Mouse (Mus musculus) stomach, embryonic 16.5 days (tissue): ENCODE data around the gene Clstn2. TPM values are rescaled to one million over a fixed set of nuclear protein-coding genes. Genes with fewer than 3 reads are reported as not detected.

ENCODE experiments used
- ATAC-seq: fragments of 200-750 bp; cut with Nextera tagmentation; 2 replicates; pipeline ENCODE4 v1.8.0; 2017; ENCODE audit warnings: moderate number of reproducible peaks, moderate TSS enrichment; ENCODE audit not compliant: insufficient read depth, low FRiP score
- H3K27ac ChIP-seq: fragments of 300-500 bp; sonication (generic); 2 replicates; pipeline ENCODE4 v1.5.1; 2014; ENCODE audit warnings: low read length
- H3K27me3 ChIP-seq: fragments of 300-500 bp; sonication (generic); 2 replicates; pipeline ENCODE4 v1.6.1; 2014; ENCODE audit warnings: low read length, control low read depth, mixed read lengths; ENCODE audit not compliant: control insufficient read depth, insufficient read depth
- H3K36me3 ChIP-seq: fragments of 300-500 bp; sonication (generic); 2 replicates; pipeline ENCODE4 v1.6.1; 2014; ENCODE audit warnings: low read length; ENCODE audit not compliant: control insufficient read depth, insufficient read depth
- H3K4me1 ChIP-seq: fragments of 300-500 bp; sonication (generic); 2 replicates; pipeline ENCODE4 v1.6.1; 2014; ENCODE audit warnings: low read length, control low read depth, mixed read lengths; ENCODE audit not compliant: control insufficient read depth, insufficient read depth
- H3K4me2 ChIP-seq: fragments of 300-500 bp; sonication (generic); 2 replicates; pipeline ENCODE4 v1.6.1; 2014; ENCODE audit warnings: low read depth, low read length, mixed read lengths
- H3K4me3 ChIP-seq: fragments of 300-500 bp; sonication (generic); replicated peaks from 2 replicates; pipeline ENCODE4 v1.5.1; 2014; ENCODE audit warnings: mild to moderate bottlenecking, low read length
- H3K9ac ChIP-seq: fragments of 300-500 bp; sonication (generic); 2 replicates; pipeline ENCODE4 v1.6.1; 2014; ENCODE audit warnings: low read length
- H3K9me3 ChIP-seq: fragments of 300-500 bp; sonication (generic); replicated peaks from 2 replicates; pipeline ENCODE4 v1.6.1; 2016; ENCODE audit warnings: low read length, control low read depth; ENCODE audit not compliant: control insufficient read depth
- WGBS: fragments of 180-500 bp; shearing (Covaris S2); extraction: QIAGEN DNeasy Blood & Tissue Kit; methylation state at CpG from one replicate; pipeline ENCODE4 v1.1.7; 2014; 5-methylcytosine and 5-hydroxymethylcytosine counted together
- polyA plus RNA-seq: library from polyadenylated mRNA; unstranded; fragments of >200 nt; fragmentation: Nextera tagmentation; extraction: Ambion mirVana; gene quantifications from 2 replicates; pipeline ENCODE4 v1.2.1, GENCODE M21; 2015

Clstn2 gene
- polyA plus RNA-seq, 1 experiment from 2014 or later: 1.0 TPM

GRCm38 (mm10) chr9:97517006-97517405 is 516.0 kb downstream of the Clstn2 start:
- no peaks in the 10 kb centered on the region for H3K9me3 ChIP-seq
- H3K27ac ChIP-seq: no peak overlapping the region
- no peaks in the 10 kb centered on the region for H3K4me1 ChIP-seq
- H3K27me3 ChIP-seq: no peaks in the 10 kb centered on the region
- 64% methylated on average over 3 of the region's 3 CpGs for WGBS
- ATAC-seq: no peak
- no peak overlapping the region for H3K9ac ChIP-seq
- H3K36me3 ChIP-seq: no peaks in the 10 kb centered on the region
- H3K4me3 ChIP-seq: no peak overlapping the region
- no peak overlapping the region for H3K4me2 ChIP-seq

GRCm38 (mm10) chr9:97514639-97515038 is 518.3 kb downstream of the Clstn2 start:
- Histone ChIP-seq H3K27ac (no peak overlapping the region), H3K4me2 (no peak overlapping the region), H3K4me3 (no peak overlapping the region), H3K36me3 (no peaks in the 10 kb centered on the region), H3K9me3 (no peaks in the 10 kb centered on the region), H3K27me3 (no peaks in the 10 kb centered on the region), H3K4me1 (no peaks in the 10 kb centered on the region), H3K9ac (no peak overlapping the region)
- 83% methylated on average over 2 of the region's 2 CpGs for WGBS
- no peak for ATAC-seq

GRCm38 (mm10) chr9:97512282-97512850 is 520.6 kb downstream of the Clstn2 start:
- H3K27ac ChIP-seq: no peak overlapping the region
- H3K4me3 ChIP-seq: no peak overlapping the region
- no peaks in the 10 kb centered on the region for H3K9me3 ChIP-seq
- WGBS: 34% methylated on average over 3 of the region's 3 CpGs
- H3K9ac ChIP-seq: no peak overlapping the region
- no peak for ATAC-seq
- no peaks in the 10 kb centered on the region for H3K27me3 ChIP-seq
- H3K4me1 ChIP-seq: no peaks in the 10 kb centered on the region
- H3K4me2 ChIP-seq: no peak overlapping the region
- no peaks in the 10 kb centered on the region for H3K36me3 ChIP-seq

- H3K4me3 ChIP-seq: no peak overlapping the region
- H3K4me2 ChIP-seq: no peak overlapping the region
- H3K4me1 ChIP-seq: no peaks in the 10 kb centered on the region
- WGBS: 67% methylated on average over 4 of the region's 4 CpGs
- H3K9me3 ChIP-seq: no peaks in the 10 kb centered on the region
- no peak overlapping the region for H3K27ac ChIP-seq
- no peak overlapping the region for H3K9ac ChIP-seq
- no peaks in the 10 kb centered on the region for H3K27me3 ChIP-seq
- H3K36me3 ChIP-seq: no peaks in the 10 kb centered on the region
- ATAC-seq: no peak
Measured at GRCm38 (mm10) chr9:97501416-97501815, 531.6 kb downstream of the Clstn2 start.

- Histone ChIP-seq H3K9ac (no peak overlapping the region), H3K27ac (no peak overlapping the region), H3K4me1 (peaks cover 3% of the 10 kb centered on the region; the same call in 1 of the 2 replicates), H3K36me3 (no peaks in the 10 kb centered on the region), H3K4me3 (no peak overlapping the region), H3K9me3 (no peaks in the 10 kb centered on the region), H3K27me3 (no peaks in the 10 kb centered on the region), H3K4me2 (no peak overlapping the region)
- 89% methylated on average over 6 of the region's 6 CpGs for WGBS
- no peak for ATAC-seq
Measured at GRCm38 (mm10) chr9:97495056-97495455, 537.9 kb downstream of the Clstn2 start.

GRCm38 (mm10) chr9:97491626-97492025 is 541.4 kb downstream of the Clstn2 start:
- no peaks in the 10 kb centered on the region for H3K36me3 ChIP-seq
- no peak overlapping the region for H3K9ac ChIP-seq
- H3K9me3 ChIP-seq: no peaks in the 10 kb centered on the region
- no peak overlapping the region for H3K4me2 ChIP-seq
- H3K27me3 ChIP-seq: no peaks in the 10 kb centered on the region
- H3K4me3 ChIP-seq: no peak overlapping the region
- no peak for ATAC-seq
- WGBS: 78% methylated on average over 2 of the region's 2 CpGs
- peaks cover 3% of the 10 kb centered on the region; the same call in 1 of the 2 replicates for H3K4me1 ChIP-seq
- H3K27ac ChIP-seq: no peak overlapping the region

- Histone ChIP-seq H3K9ac (no peak overlapping the region), H3K27me3 (no peaks in the 10 kb centered on the region), H3K4me3 (no peak overlapping the region), H3K27ac (no peak overlapping the region), H3K4me1 (peaks cover 3% of the 10 kb centered on the region; the same call in 1 of the 2 replicates), H3K4me2 (no peak overlapping the region), H3K36me3 (no peaks in the 10 kb centered on the region), H3K9me3 (no peaks in the 10 kb centered on the region)
- no peak for ATAC-seq
- WGBS: 32% methylated on average over 2 of the region's 2 CpGs
Measured at GRCm38 (mm10) chr9:97490591-97491176, 542.3 kb downstream of the Clstn2 start.

- WGBS: 75% methylated on average over 7 of the region's 7 CpGs
- Histone ChIP-seq H3K27ac (no peak overlapping the region), H3K27me3 (no peaks in the 10 kb centered on the region), H3K4me2 (no peak overlapping the region), H3K4me1 (peaks cover 3% of the 10 kb centered on the region; the same call in 1 of the 2 replicates), H3K9me3 (no peaks in the 10 kb centered on the region), H3K36me3 (no peaks in the 10 kb centered on the region), H3K9ac (no peak overlapping the region), H3K4me3 (no peak overlapping the region)
- ATAC-seq: no peak
Measured at GRCm38 (mm10) chr9:97486826-97487225, 546.2 kb downstream of the Clstn2 start.

- H3K4me1 ChIP-seq: no peaks in the 10 kb centered on the region
- H3K27me3 ChIP-seq: no peaks in the 10 kb centered on the region
- H3K27ac ChIP-seq: no peak overlapping the region
- no peaks in the 10 kb centered on the region for H3K9me3 ChIP-seq
- no peak overlapping the region for H3K9ac ChIP-seq
- WGBS: 87% methylated on average over 1 of the region's 1 CpGs
- H3K36me3 ChIP-seq: no peaks in the 10 kb centered on the region
- H3K4me3 ChIP-seq: no peak overlapping the region
- no peak overlapping the region for H3K4me2 ChIP-seq
- no peak for ATAC-seq
Measured at GRCm38 (mm10) chr9:97481187-97481586, 551.8 kb downstream of the Clstn2 start.
